Mouse (Mus musculus) midbrain, embryonic 13.5 days (tissue): ENCODE results near the gene Pacsin2. TPM values are rescaled to one million over a fixed set of nuclear protein-coding genes. Genes with fewer than 3 reads are reported as not detected.
"Not testable (repeated sequence)": the region's sequence is repeated elsewhere in the genome, so short reads cannot be mapped to it uniquely, and the experiment has no call there.

ENCODE experiments used
- ATAC-seq: fragments of 200-750 bp; cut with Nextera tagmentation; 2 replicates; pipeline ENCODE4 v1.8.0; 2017; ENCODE audit warnings: mild to moderate bottlenecking, moderate TSS enrichment, moderate library complexity
- H3K27ac ChIP-seq: fragments of 300-500 bp; sonication (generic); 2 replicates; pipeline ENCODE4 v1.5.1; 2015; ENCODE audit warnings: inconsistent platforms, mild to moderate bottlenecking, moderate library complexity
- H3K27me3 ChIP-seq: fragments of 300-500 bp; sonication (generic); 2 replicates; pipeline ENCODE4 v1.6.1; 2015; ENCODE audit warnings: mild to moderate bottlenecking, inconsistent platforms
- H3K36me3 ChIP-seq: fragments of 300-500 bp; sonication (generic); 2 replicates; pipeline ENCODE4 v1.6.1; 2015; ENCODE audit warnings: mild to moderate bottlenecking, inconsistent platforms
- H3K4me1 ChIP-seq: fragments of 300-500 bp; sonication (generic); replicated peaks from 2 replicates; pipeline ENCODE4 v1.6.1; 2015; ENCODE audit warnings: inconsistent platforms
- H3K4me2 ChIP-seq: fragments of 300-500 bp; sonication (generic); replicated peaks from 2 replicates; pipeline ENCODE4 v1.6.1; 2015; ENCODE audit warnings: moderate library complexity, mild to moderate bottlenecking, inconsistent platforms
- H3K4me3 ChIP-seq: fragments of 300-500 bp; sonication (generic); replicated peaks from 2 replicates; pipeline ENCODE4 v1.5.1; 2015; ENCODE audit warnings: mild to moderate bottlenecking, inconsistent platforms
- H3K9ac ChIP-seq: fragments of 300-500 bp; sonication (generic); replicated peaks from 2 replicates; pipeline ENCODE4 v1.6.1; 2015; ENCODE audit warnings: mild to moderate bottlenecking, inconsistent platforms
- H3K9me3 ChIP-seq: fragments of 300-500 bp; sonication (generic); 2 replicates; pipeline ENCODE4 v1.6.1; 2016; ENCODE audit warnings: mild to moderate bottlenecking, inconsistent platforms
- WGBS: fragments of 180-500 bp; shearing (Covaris S2); methylation state at CpG from one replicate; pipeline ENCODE4 v1.1.7; 2015; 5-methylcytosine and 5-hydroxymethylcytosine counted together
- polyA plus RNA-seq: library from polyadenylated mRNA; unstranded; fragments of >200 nt; fragmentation: Nextera tagmentation; extraction: Ambion mirVana; gene quantifications from 2 replicates; pipeline ENCODE4 v1.2.1, GENCODE M21; 2015

Pacsin2 gene
- polyA plus RNA-seq, 1 experiment from 2014 or later = 27.1 TPM

- no peaks in the 10 kb centered on the region for H3K27me3 ChIP-seq
- WGBS = 87% methylated on average over 6 of the region's 6 CpGs
- H3K36me3 ChIP-seq = no peaks in the 10 kb centered on the region
- H3K9me3 ChIP-seq = no peaks in the 10 kb centered on the region
- ATAC-seq = no peak
- no peak overlapping the region for H3K27ac ChIP-seq
- H3K4me1 ChIP-seq = 0 out of 2 replicates have a peak, but pooled peaks cover 3% of the 10 kb centered on the region
- no peak overlapping the region for H3K4me2 ChIP-seq
- no peak overlapping the region for H3K4me3 ChIP-seq
- no peak overlapping the region for H3K9ac ChIP-seq
Measured at GRCm38 (mm10) chr15:83410270-83410669, 54.1 kb downstream of the Pacsin2 start.

- Histone ChIP-seq H3K27me3 (no peaks in the 10 kb centered on the region), H3K4me1 (0 out of 2 replicates have a peak, but pooled peaks cover 3% of the 10 kb centered on the region), H3K4me3 (no peak overlapping the region), H3K27ac (no peak overlapping the region), H3K9me3 (no peaks in the 10 kb centered on the region), H3K36me3 (no peaks in the 10 kb centered on the region), H3K4me2 (no peak overlapping the region), H3K9ac (no peak overlapping the region)
- ATAC-seq = no peak
- WGBS = 66% methylated on average over 8 of the region's 8 CpGs
Measured at GRCm38 (mm10) chr15:83408692-83409442, 55.5 kb downstream of the Pacsin2 start.

- WGBS = 92% methylated on average over 5 of the region's 5 CpGs
- Histone ChIP-seq H3K4me3 (no peak overlapping the region), H3K27me3 (no peaks in the 10 kb centered on the region)
Measured at GRCm38 (mm10) chr15:83408216-83408615, 56.2 kb downstream of the Pacsin2 start.

GRCm38 (mm10) chr15:83407502-83407901 is 56.9 kb downstream of the Pacsin2 start:
- no peak for ATAC-seq
- no peaks in the 10 kb centered on the region for H3K9me3 ChIP-seq
- no peak overlapping the region for H3K4me3 ChIP-seq
- 87% methylated on average over 5 of the region's 5 CpGs for WGBS
- no peaks in the 10 kb centered on the region for H3K36me3 ChIP-seq
- no peaks in the 10 kb centered on the region for H3K27me3 ChIP-seq
- H3K4me1 ChIP-seq = 0 out of 2 replicates have a peak, but pooled peaks cover 5% of the 10 kb centered on the region
- H3K27ac ChIP-seq = no peak overlapping the region
- no peak overlapping the region for H3K4me2 ChIP-seq
- no peak overlapping the region for H3K9ac ChIP-seq

More at GRCm38 (mm10) chr15:83408216-83408615, 56.2 kb downstream of the Pacsin2 start:
- ATAC-seq = no peak
- Histone ChIP-seq H3K4me1 (0 out of 2 replicates have a peak, but pooled peaks cover 3% of the 10 kb centered on the region), H3K27ac (no peak overlapping the region), H3K9ac (no peak overlapping the region), H3K4me2 (no peak overlapping the region), H3K9me3 (no peaks in the 10 kb centered on the region), H3K36me3 (no peaks in the 10 kb centered on the region)

DNA sequence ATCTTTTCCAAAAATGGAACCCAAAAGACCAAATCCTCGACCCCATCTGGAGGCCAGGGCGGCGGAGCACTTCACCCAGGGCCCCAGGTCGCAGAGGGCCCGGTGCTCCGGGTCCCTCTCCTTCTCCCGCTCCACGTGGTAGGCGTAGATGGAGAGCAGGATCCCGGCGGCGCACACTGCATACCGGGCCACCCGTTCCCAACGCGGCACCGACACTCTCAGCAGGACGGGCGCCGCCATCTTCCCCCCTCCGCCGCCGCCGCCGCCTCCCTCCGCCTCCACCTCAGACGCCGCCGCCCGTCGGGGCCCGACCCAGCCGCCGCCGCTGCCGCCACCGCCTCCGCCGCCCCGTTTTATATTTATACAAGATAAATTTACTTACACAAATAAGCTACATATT is 58.5 kb downstream of the Pacsin2 start:
- H3K4me2 ChIP-seq, H3K9ac ChIP-seq, H3K27me3 ChIP-seq, H3K4me1 ChIP-seq, H3K27ac ChIP-seq, H3K9me3 ChIP-seq, H3K36me3 ChIP-seq, H3K4me3 ChIP-seq: not testable (repeated sequence)
- ATAC-seq = peak; percentile 79
- 83% methylated on average over 20 of the region's 40 CpGs for WGBS

DNA sequence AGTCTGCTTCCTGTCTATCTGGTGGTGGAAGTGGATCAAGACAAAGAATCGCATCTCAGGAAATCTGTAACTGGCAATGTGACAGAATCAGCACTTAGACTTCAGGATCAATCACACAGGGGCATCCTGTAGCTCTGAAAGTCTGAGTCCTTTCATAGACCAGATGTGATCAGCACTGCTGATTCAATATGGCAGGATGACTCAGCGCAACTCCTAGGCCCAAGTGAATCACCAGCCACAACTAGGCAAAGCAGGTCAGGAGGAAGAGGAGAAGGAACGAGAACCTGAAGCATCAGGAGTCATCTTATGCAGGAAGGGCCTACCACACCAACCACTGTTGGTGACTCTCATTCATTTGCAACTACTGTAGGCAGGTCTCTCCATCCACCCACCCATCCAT is 60.4 kb downstream of the Pacsin2 start:
- Histone ChIP-seq H3K36me3 (no peaks in the 10 kb centered on the region), H3K9me3 (no peaks in the 10 kb centered on the region), H3K27ac (no peak overlapping the region), H3K4me1 (0 out of 2 replicates have a peak, but pooled peaks cover 5% of the 10 kb centered on the region), H3K27me3 (no peaks in the 10 kb centered on the region), H3K9ac (no peak overlapping the region), H3K4me2 (no peak overlapping the region), H3K4me3 (no peak overlapping the region)
- 94% methylated on average over 3 of the region's 3 CpGs for WGBS
- ATAC-seq = no peak

DNA sequence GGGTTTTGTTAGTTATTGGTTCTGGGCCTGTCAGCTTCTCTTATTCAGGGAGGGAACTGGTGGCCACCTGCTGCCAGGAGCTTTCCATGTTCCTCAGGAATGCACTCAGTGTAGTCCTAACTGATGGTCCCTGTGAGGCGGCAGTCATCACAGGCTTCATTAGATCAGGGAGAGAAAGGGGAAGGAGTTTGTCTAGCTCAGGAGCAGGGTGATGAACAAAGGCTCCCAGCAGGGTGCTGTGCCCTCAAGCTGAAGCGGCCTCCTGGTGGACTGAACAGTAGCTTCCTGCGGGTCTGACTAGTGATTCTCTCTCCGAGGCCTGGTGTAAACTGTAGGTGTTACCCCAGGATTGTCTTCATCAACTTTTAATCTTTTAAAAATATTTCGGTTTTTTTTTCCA is 61.4 kb downstream of the Pacsin2 start:
- Histone ChIP-seq H3K9ac (no peak overlapping the region), H3K36me3 (no peaks in the 10 kb centered on the region), H3K4me1 (0 out of 2 replicates have a peak, but pooled peaks cover 2% of the 10 kb centered on the region), H3K4me3 (no peak overlapping the region), H3K4me2 (no peak overlapping the region), H3K27ac (no peak overlapping the region), H3K9me3 (no peaks in the 10 kb centered on the region), H3K27me3 (no peaks in the 10 kb centered on the region)
- WGBS = 40% methylated on average over 5 of the region's 5 CpGs
- no peak for ATAC-seq

DNA sequence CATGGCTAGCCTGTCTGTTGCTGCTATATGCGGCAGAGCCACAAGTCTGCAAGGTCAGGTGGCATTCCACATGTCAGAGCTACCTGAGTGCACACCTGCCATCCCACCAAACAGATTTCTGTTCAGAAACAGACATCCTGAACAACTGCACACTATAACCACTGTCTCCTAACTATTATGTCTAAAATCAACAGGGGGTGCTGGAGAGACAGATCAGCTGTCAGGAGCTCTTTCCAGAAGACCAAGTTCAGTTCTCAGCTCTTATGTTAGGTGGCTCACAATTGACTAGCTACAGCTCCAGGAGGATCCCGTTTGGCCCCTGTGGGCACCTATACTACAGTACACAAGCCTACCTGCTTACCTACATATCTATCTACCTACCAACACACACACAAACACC is 71.7 kb downstream of the Pacsin2 start:
- H3K27ac ChIP-seq = no peak overlapping the region
- ATAC-seq = no peak
- no peaks in the 10 kb centered on the region for H3K27me3 ChIP-seq
- H3K4me1 ChIP-seq = peaks cover 4% of the 10 kb centered on the region; the same call in 1 of the 2 replicates
- WGBS = 89% methylated on average over 2 of the region's 2 CpGs
- H3K4me3 ChIP-seq = no peak overlapping the region
- 0 out of 2 replicates have a peak, but pooled peaks cover 3% of the 10 kb centered on the region for H3K36me3 ChIP-seq
- no peak overlapping the region for H3K4me2 ChIP-seq
- no peaks in the 10 kb centered on the region for H3K9me3 ChIP-seq
- H3K9ac ChIP-seq = no peak overlapping the region

- H3K4me2 ChIP-seq = no peak overlapping the region
- H3K27me3 ChIP-seq = no peaks in the 10 kb centered on the region
- peaks cover 8% of the 10 kb centered on the region; the same call in 1 of the 2 replicates for H3K36me3 ChIP-seq
- no peak for ATAC-seq
- H3K27ac ChIP-seq = no peak overlapping the region
- H3K4me1 ChIP-seq = no peaks in the 10 kb centered on the region
- no peak overlapping the region for H3K4me3 ChIP-seq
- 93% methylated on average over 2 of the region's 2 CpGs for WGBS
- H3K9me3 ChIP-seq = no peaks in the 10 kb centered on the region
- H3K9ac ChIP-seq = no peak overlapping the region
Measured at GRCm38 (mm10) chr15:83387911-83388310, 76.5 kb downstream of the Pacsin2 start.

GRCm38 (mm10) chr15:83383633-83384032 is 80.8 kb downstream of the Pacsin2 start:
- Histone ChIP-seq H3K4me1 (no peaks in the 10 kb centered on the region), H3K27me3 (no peaks in the 10 kb centered on the region), H3K4me2 (no peak overlapping the region), H3K4me3 (no peak overlapping the region), H3K9ac (no peak overlapping the region), H3K9me3 (no peaks in the 10 kb centered on the region), H3K36me3 (peaks cover 10% of the 10 kb centered on the region), H3K27ac (no peak overlapping the region)
- 89% methylated on average over 2 of the region's 2 CpGs for whole genome bisulfite sequencing
- ATAC-seq = no peak

- H3K9me3 ChIP-seq = no peaks in the 10 kb centered on the region
- 96% methylated on average over 5 of the region's 5 CpGs for WGBS
- H3K36me3 ChIP-seq = peaks cover 10% of the 10 kb centered on the region
- no peak overlapping the region for H3K9ac ChIP-seq
- no peak overlapping the region for H3K4me2 ChIP-seq
- no peak overlapping the region for H3K4me3 ChIP-seq
- no peaks in the 10 kb centered on the region for H3K4me1 ChIP-seq
- H3K27me3 ChIP-seq = no peaks in the 10 kb centered on the region
- no peak overlapping the region for H3K27ac ChIP-seq
- ATAC-seq = no peak
Measured at GRCm38 (mm10) chr15:83383136-83383535, 81.3 kb downstream of the Pacsin2 start.

DNA sequence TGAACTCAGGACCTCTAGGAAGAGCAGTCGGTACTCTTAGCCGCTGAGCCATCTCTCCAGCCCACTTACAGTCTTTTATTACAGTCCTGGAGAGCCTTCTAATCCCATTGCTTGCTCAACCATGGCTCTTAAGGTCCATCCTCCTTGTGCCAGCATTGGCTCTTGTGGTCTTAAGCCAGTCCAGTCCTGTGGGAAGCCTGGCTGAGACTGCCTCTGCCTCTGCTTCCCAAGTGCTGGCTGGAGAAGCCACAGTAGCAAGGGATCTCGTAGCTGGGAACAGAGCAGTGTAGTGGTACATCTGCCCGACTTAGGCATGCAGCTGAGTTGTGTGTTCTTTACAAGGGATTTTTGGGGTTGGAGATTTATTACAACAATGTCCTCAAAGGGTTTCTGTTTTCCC is 81.9 kb downstream of the Pacsin2 start:
- no peaks in the 10 kb centered on the region for H3K9me3 ChIP-seq
- no peaks in the 10 kb centered on the region for H3K27me3 ChIP-seq
- no peaks in the 10 kb centered on the region for H3K4me1 ChIP-seq
- no peak overlapping the region for H3K27ac ChIP-seq
- WGBS = 94% methylated on average over 4 of the region's 4 CpGs
- no peak overlapping the region for H3K4me2 ChIP-seq
- no peak for ATAC-seq
- H3K9ac ChIP-seq = no peak overlapping the region
- H3K36me3 ChIP-seq = peaks cover 16% of the 10 kb centered on the region
- H3K4me3 ChIP-seq = no peak overlapping the region
